Mouse (Mus musculus) cortical plate, adult 2 months (tissue): ENCODE data around the gene Isg20l2. TPM values are rescaled to one million over a fixed set of nuclear protein-coding genes. Genes with fewer than 3 reads are reported as not detected.
"Not testable (repeated sequence)": the region's sequence is repeated elsewhere in the genome, so short reads cannot be mapped to it uniquely, and the experiment has no call there.

ENCODE experiments used
- H3K27ac ChIP-seq: fragments of 200-500 bp; 2 replicates; pipeline ENCODE4 v1.5.1; 2012; ENCODE audit warnings: low read length, control low read depth, inconsistent platforms; ENCODE audit not compliant: insufficient read depth
- H3K4me1 ChIP-seq: fragments of 200-500 bp; 2 replicates; pipeline ENCODE4 v1.6.1; 2011; ENCODE audit warnings: low read length; ENCODE audit not compliant: control insufficient read depth, insufficient read depth
- H3K4me3 ChIP-seq: fragments of 200-500 bp; 2 replicates; pipeline ENCODE4 v1.5.1; 2011; ENCODE audit warnings: mild to moderate bottlenecking, low read length, control low read depth; ENCODE audit not compliant: insufficient read depth
- CTCF ChIP-seq: fragments of 200-500 bp; IDR thresholded peaks from 2 replicates; pipeline ENCODE4 v1.5.1; 2011; ENCODE audit warnings: mild to moderate bottlenecking, control low read depth, low read length; ENCODE audit not compliant: insufficient read depth; ENCODE audit errors: extremely low read depth
- POLR2A ChIP-seq: fragments of 200-500 bp; IDR thresholded peaks from 2 replicates; pipeline ENCODE4 v1.6.1; 2011; ENCODE audit warnings: mild to moderate bottlenecking, low read length, control low read depth; ENCODE audit not compliant: insufficient read depth; ENCODE audit errors: extremely low read depth
- polyA plus RNA-seq: library from polyadenylated mRNA; depleted of rRNA; stranded (reverse); fragments of >200 nt; gene quantifications from 2 replicates; pipeline ENCODE4 v1.2.3, GENCODE M21; 2012; rRNA removed

Isg20l2 gene
- polyA plus RNA-seq, result 11.3 and 12.0 TPM in 2 replicates

GRCm38 (mm10) chr3:87930078-87930795, at the start of gene Isg20l2, which contains the start of gene Rrnad1:
Isg20l2 (plus strand) TSS chr3:87930314.
Rrnad1 (minus strand) TSS chr3:87930717.
- Histone ChIP-seq H3K27ac (no peak within 1 kb of the TSS), H3K4me3 (peak within 1 kb of the TSS; percentile 87), H3K4me1 (peaks cover 2% of the 10 kb centered on the region)
- TF ChIP-seq CTCF, result peak; percentile 51; the same call in 1 of the 2 replicates
- TF ChIP-seq POLR2A, result peak; percentile 82

- H3K4me3 ChIP-seq, result peak overlapping the region; percentile 55
- peaks cover 7% of the 10 kb centered on the region; the same call in 1 of the 2 replicates for H3K4me1 ChIP-seq
- TF ChIP-seq CTCF (no peak), POLR2A (no peak)
- H3K27ac ChIP-seq, result no peak overlapping the region
These were observed 45.8 kb upstream of the Isg20l2 start for GRCm38 (mm10) chr3:87884291-87884690.

- Histone ChIP-seq H3K4me1 (peaks cover 7% of the 10 kb centered on the region; the same call in 1 of the 2 replicates), H3K4me3 (peak overlapping the region; percentile 55), H3K27ac (peak overlapping the region; percentile 17; the same call in 1 of the 2 replicates)
- TF ChIP-seq CTCF (no peak), POLR2A (no peak)
These were observed 45.3 kb upstream of the Isg20l2 start for GRCm38 (mm10) chr3:87884708-87885251.

GRCm38 (mm10) chr3:87885281-87886003, 44.7 kb upstream of the Isg20l2 start, which contains the start of gene Prcc:
Prcc (minus strand) TSS chr3:87885608.
- Histone ChIP-seq H3K27ac (peak within 1 kb of the TSS; percentile 17; the same call in 1 of the 2 replicates), H3K4me1 (peaks cover 7% of the 10 kb centered on the region; the same call in 1 of the 2 replicates), H3K4me3 (peak within 1 kb of the TSS; percentile 55)
- TF ChIP-seq CTCF (no peak), POLR2A (peak; percentile 80)

- TF ChIP-seq CTCF (no peak), POLR2A (no peak)
- H3K27ac ChIP-seq, result no peak overlapping the region
- peak overlapping the region; percentile 33 for H3K4me3 ChIP-seq
- peaks cover 7% of the 10 kb centered on the region; the same call in 1 of the 2 replicates for H3K4me1 ChIP-seq
These were observed 44.1 kb upstream of the Isg20l2 start for GRCm38 (mm10) chr3:87886004-87886365.

- Histone ChIP-seq H3K4me1 (peaks cover 7% of the 10 kb centered on the region; the same call in 1 of the 2 replicates), H3K27ac (no peak overlapping the region), H3K4me3 (peak overlapping the region; percentile 33; the same call in 1 of the 2 replicates)
- no peak for TF ChIP-seq CTCF
- no peak for TF ChIP-seq POLR2A
These were observed 43.7 kb upstream of the Isg20l2 start for GRCm38 (mm10) chr3:87886416-87886815.

GRCm38 (mm10) chr3:87887400-87887799, 42.7 kb upstream of the Isg20l2 start:
- not testable (repeated sequence) for H3K4me1 ChIP-seq, H3K27ac ChIP-seq, H3K4me3 ChIP-seq

GRCm38 (mm10) chr3:87891481-87891880, 38.6 kb upstream of the Isg20l2 start:
- H3K4me1 ChIP-seq, result no peaks in the 10 kb centered on the region
- H3K4me3 ChIP-seq, result no peak overlapping the region
- no peak for TF ChIP-seq CTCF
- no peak for TF ChIP-seq POLR2A
- H3K27ac ChIP-seq, result no peak overlapping the region

- Histone ChIP-seq H3K27ac (no peak overlapping the region), H3K4me1 (no peaks in the 10 kb centered on the region), H3K4me3 (no peak overlapping the region)
- no peak for TF ChIP-seq CTCF
- TF ChIP-seq POLR2A, result no peak
These were observed 36.7 kb upstream of the Isg20l2 start for GRCm38 (mm10) chr3:87893367-87893905.

GRCm38 (mm10) chr3:87899266-87899665, 30.8 kb upstream of the Isg20l2 start:
- no peaks in the 10 kb centered on the region for H3K4me1 ChIP-seq
- H3K27ac ChIP-seq, result no peak overlapping the region
- no peak overlapping the region for H3K4me3 ChIP-seq
- TF ChIP-seq POLR2A (no peak), CTCF (no peak)
